Mouse (Mus musculus) G1E (cell line): ENCODE measurements at regions not wholly inside any gene's neighbourhood (a gene's known extent, or its start where the extent isn't known, plus 50 kb on each side); places are given as distances from the start of the nearest gene placed in this dataset.

Source experiments
- CTCF ChIP-seq: IDR thresholded peaks from 2 replicates; pipeline ENCODE4 v1.5.1; 2012; ENCODE audit warnings: low read depth, low read length, inconsistent platforms, mixed read lengths
- GATA1 ChIP-seq: IDR thresholded peaks from 2 replicates; pipeline ENCODE4 v1.6.1; 2012; ENCODE audit warnings: borderline replicate concordance, low read length, inconsistent platforms, mixed read lengths

GRCm38 (mm10) chr17:3251966-3252365, 74.4 kb upstream of the Tiam2 start:
- no peak for TF ChIP-seq GATA1
- TF ChIP-seq CTCF: no peak
